Mouse (Mus musculus): Measurements from ENCODE around the gene 2510039O18Rik. TPM values are rescaled to one million over a fixed set of nuclear protein-coding genes. Genes with fewer than 3 reads are reported as not detected.
A peak's percentile ranks its signal among the peaks of the same experiment; 100 is the strongest.

2510039O18Rik gene
- polyA plus RNA-seq, 1 experiment from 2014 or later = 12.5 TPM

GRCm38 (mm10) chr4:147930946-147931345, 9.7 kb upstream of the 2510039O18Rik start:
- Histone ChIP-seq H3K4me3 (ENCODE audit: low read depth, low read length) (no peak overlapping the region), H3K4me1 (ENCODE audit: control insufficient read depth, insufficient read depth, low read length) (no peaks in the 10 kb centered on the region), H3K27ac (ENCODE audit: low read depth, low read length) (no peak overlapping the region), H3K4me2 (ENCODE audit: low read length) (no peak overlapping the region), H3K36me3 (ENCODE audit: control insufficient read depth, insufficient read depth, low read length) (no peaks in the 10 kb centered on the region), H3K27me3 (replicated peaks; ENCODE audit: control insufficient read depth, insufficient read depth, low read length) (no peaks in the 10 kb centered on the region), H3K9ac (ENCODE audit: low read length) (no peak overlapping the region), H3K9me3 (replicated peaks; ENCODE audit: control insufficient read depth, low read length) (no peaks in the 10 kb centered on the region)
- WGBS = 93% methylated on average over 14 of the region's 14 CpGs
- no peak for ATAC-seq
- DNase-seq (ENCODE audit: low spot score) = no peak

DNA sequence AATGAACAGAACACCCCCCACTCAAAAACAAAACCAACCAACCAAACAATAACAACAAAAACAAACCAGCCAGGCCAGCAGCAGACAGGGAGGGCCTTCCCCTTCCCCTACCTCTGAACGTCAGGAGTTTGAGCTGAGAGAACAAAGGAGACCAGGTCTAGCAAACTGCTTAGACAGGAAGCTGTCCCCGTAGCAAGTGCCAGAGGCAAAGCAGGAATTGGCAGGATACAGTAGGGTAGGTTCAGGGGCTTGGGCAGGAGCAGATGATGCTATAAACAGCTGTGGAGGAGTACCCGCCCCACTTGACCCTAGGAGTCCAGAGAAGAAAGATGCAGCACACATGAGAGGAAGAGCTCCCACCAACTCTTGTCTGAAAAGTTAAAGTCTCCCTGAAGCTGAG, 6.6 kb upstream of the 2510039O18Rik start:
- Histone ChIP-seq H3K4me2 (ENCODE audit: low read length) (no peak overlapping the region), H3K36me3 (ENCODE audit: control insufficient read depth, insufficient read depth, low read length) (no peaks in the 10 kb centered on the region), H3K4me1 (ENCODE audit: control insufficient read depth, insufficient read depth, low read length) (no peaks in the 10 kb centered on the region; the same call in 1 of the 2 replicates), H3K27ac (ENCODE audit: low read depth, low read length) (no peak overlapping the region), H3K27me3 (replicated peaks; ENCODE audit: control insufficient read depth, insufficient read depth, low read length) (no peaks in the 10 kb centered on the region), H3K4me3 (ENCODE audit: low read depth, low read length) (no peak overlapping the region), H3K9me3 (replicated peaks; ENCODE audit: control insufficient read depth, low read length) (no peaks in the 10 kb centered on the region), H3K9ac (ENCODE audit: low read length) (no peak overlapping the region)
- DNase-seq (ENCODE audit: low spot score) (no peak), ATAC-seq (no peak)
- WGBS = 57% methylated on average over 3 of the region's 3 CpGs

GRCm38 (mm10) chr4:147934611-147935010, 6.1 kb upstream of the 2510039O18Rik start:
- no peak overlapping the region for H3K4me2 ChIP-seq (ENCODE audit: low read length)
- no peak overlapping the region for H3K27ac ChIP-seq (ENCODE audit: low read depth, low read length)
- no peak overlapping the region for H3K9ac ChIP-seq (ENCODE audit: low read length)
- ATAC-seq = no peak
- DNase-seq (ENCODE audit: low spot score) = no peak
- no peaks in the 10 kb centered on the region for H3K27me3 ChIP-seq (replicated peaks; ENCODE audit: control insufficient read depth, insufficient read depth, low read length)
- peaks cover under 1% of the 10 kb centered on the region; the same call in 1 of the 2 replicates for H3K4me1 ChIP-seq (ENCODE audit: control insufficient read depth, insufficient read depth, low read length)
- no peak overlapping the region for H3K4me3 ChIP-seq (ENCODE audit: low read depth, low read length)
- WGBS = 82% methylated on average over 4 of the region's 4 CpGs
- no peaks in the 10 kb centered on the region for H3K36me3 ChIP-seq (ENCODE audit: control insufficient read depth, insufficient read depth, low read length)
- no peaks in the 10 kb centered on the region for H3K9me3 ChIP-seq (replicated peaks; ENCODE audit: control insufficient read depth, low read length)

DNA sequence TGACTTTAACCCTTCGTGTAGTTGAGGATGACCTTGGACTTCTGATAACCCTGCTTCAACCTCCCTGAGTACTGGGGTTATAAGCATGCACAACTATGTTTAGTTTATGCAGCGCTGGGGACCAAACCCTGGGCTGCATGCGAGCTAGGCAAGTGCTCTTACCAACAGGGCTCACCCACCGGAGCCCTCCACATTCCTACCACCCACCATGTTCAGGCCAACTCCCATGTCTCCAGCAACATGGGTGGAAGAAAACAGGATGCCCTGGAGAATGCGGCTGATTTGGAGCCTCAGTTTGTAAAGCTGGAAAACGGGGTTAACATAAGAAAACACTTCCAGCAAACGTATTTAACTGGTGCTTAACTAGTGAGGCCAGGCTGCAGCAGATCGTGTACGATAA, 4.8 kb upstream of the 2510039O18Rik start:
- Histone ChIP-seq H3K27ac (ENCODE audit: low read depth, low read length) (no peak overlapping the region), H3K9ac (ENCODE audit: low read length) (peak overlapping the region; percentile 66; the same call in 1 of the 2 replicates), H3K36me3 (ENCODE audit: control insufficient read depth, insufficient read depth, low read length) (no peaks in the 10 kb centered on the region), H3K4me1 (ENCODE audit: control insufficient read depth, insufficient read depth, low read length) (peaks cover 9% of the 10 kb centered on the region), H3K9me3 (replicated peaks; ENCODE audit: control insufficient read depth, low read length) (no peaks in the 10 kb centered on the region), H3K4me2 (ENCODE audit: low read length) (peak overlapping the region; percentile 82), H3K27me3 (replicated peaks; ENCODE audit: control insufficient read depth, insufficient read depth, low read length) (no peaks in the 10 kb centered on the region), H3K4me3 (ENCODE audit: low read depth, low read length) (peak overlapping the region; percentile 56)
- WGBS = 23% methylated on average over 9 of the region's 9 CpGs
- ATAC-seq (no peak), DNase-seq (ENCODE audit: low spot score) (no peak)

GRCm38 (mm10) chr4:147936331-147936954, 4.3 kb upstream of the 2510039O18Rik start, which contains the start of gene Plod1:
Plod1 (minus strand) TSS chr4:147936767.
- Histone ChIP-seq H3K9me3 (replicated peaks; ENCODE audit: control insufficient read depth, low read length) (no peaks in the 10 kb centered on the region), H3K36me3 (ENCODE audit: control insufficient read depth, insufficient read depth, low read length) (no peaks in the 10 kb centered on the region), H3K9ac (ENCODE audit: low read length) (peak within 1 kb of the TSS; percentile 66), H3K27ac (ENCODE audit: low read depth, low read length) (no peak within 1 kb of the TSS; the same call in 1 of the 2 replicates), H3K4me3 (ENCODE audit: low read depth, low read length) (peak within 1 kb of the TSS; percentile 56), H3K27me3 (replicated peaks; ENCODE audit: control insufficient read depth, insufficient read depth, low read length) (no peaks in the 10 kb centered on the region), H3K4me2 (ENCODE audit: low read length) (peak within 1 kb of the TSS; percentile 82), H3K4me1 (ENCODE audit: control insufficient read depth, insufficient read depth, low read length) (peaks cover 9% of the 10 kb centered on the region)
- DNase-seq (ENCODE audit: low spot score) = peak; percentile 73
- WGBS = under 1% methylated on average over 48 of the region's 51 CpGs
- peak; percentile 60 for ATAC-seq

DNA sequence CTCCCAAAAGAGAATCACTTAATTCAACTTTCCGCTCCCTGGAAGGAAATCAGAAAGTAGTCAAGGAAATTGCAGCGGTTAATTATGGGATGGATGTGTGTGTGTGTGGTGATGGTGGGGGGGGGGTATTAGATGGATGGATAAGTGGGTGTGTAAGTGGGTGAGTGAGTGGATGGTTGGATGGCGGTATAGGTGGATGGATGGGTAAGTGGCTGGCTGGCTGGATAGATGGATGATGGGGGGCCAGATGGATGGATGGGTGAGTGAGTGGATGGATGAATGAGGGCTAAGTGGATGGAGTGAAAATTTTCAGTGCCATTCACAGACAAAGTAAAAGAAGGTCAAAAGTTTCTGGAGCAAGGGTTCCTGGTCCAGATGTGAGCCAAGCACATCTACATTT, 3.7 kb upstream of the 2510039O18Rik start:
- peaks cover 15% of the 10 kb centered on the region for H3K4me1 ChIP-seq (ENCODE audit: control insufficient read depth, insufficient read depth, low read length)
- DNase-seq (ENCODE audit: low spot score) = no peak
- H3K36me3 ChIP-seq (ENCODE audit: control insufficient read depth, insufficient read depth, low read length) = no peaks in the 10 kb centered on the region
- peak overlapping the region; percentile 56 for H3K4me3 ChIP-seq (ENCODE audit: low read depth, low read length)
- H3K27ac ChIP-seq (ENCODE audit: low read depth, low read length) = no peak overlapping the region
- H3K9me3 ChIP-seq (replicated peaks; ENCODE audit: control insufficient read depth, low read length) = no peaks in the 10 kb centered on the region
- no peaks in the 10 kb centered on the region for H3K27me3 ChIP-seq (replicated peaks; ENCODE audit: control insufficient read depth, insufficient read depth, low read length)
- 39% methylated on average over 3 of the region's 3 CpGs for WGBS
- ATAC-seq = no peak
- H3K4me2 ChIP-seq (ENCODE audit: low read length) = peak overlapping the region; percentile 82
- peak overlapping the region; percentile 66 for H3K9ac ChIP-seq (ENCODE audit: low read length)

DNA sequence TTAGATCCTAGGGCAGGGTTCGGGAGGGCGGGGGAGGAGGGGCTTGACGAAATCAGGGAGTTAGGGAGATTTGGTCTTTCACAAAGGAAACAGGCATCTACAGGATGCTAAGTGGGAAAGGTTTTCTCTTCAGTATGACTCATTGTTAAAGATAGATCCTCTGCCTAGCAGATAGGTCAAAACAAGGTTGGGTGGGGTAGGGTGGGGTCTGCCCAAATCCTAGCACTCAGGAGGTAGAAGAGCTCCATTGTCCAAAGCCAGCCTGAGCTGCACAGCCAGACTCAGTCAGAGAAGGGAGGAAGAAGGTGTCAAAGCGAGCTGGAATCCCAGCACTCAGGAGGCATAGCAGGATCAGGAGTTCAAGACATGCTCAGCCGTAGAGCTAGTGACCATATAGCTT, 3.2 kb upstream of the 2510039O18Rik start:
- WGBS = 47% methylated on average over 5 of the region's 5 CpGs
- H3K4me1 ChIP-seq (ENCODE audit: control insufficient read depth, insufficient read depth, low read length) = peaks cover 19% of the 10 kb centered on the region
- H3K9me3 ChIP-seq (replicated peaks; ENCODE audit: control insufficient read depth, low read length) = no peaks in the 10 kb centered on the region
- no peak overlapping the region for H3K4me3 ChIP-seq (ENCODE audit: low read depth, low read length)
- H3K4me2 ChIP-seq (ENCODE audit: low read length) = no peak overlapping the region
- no peak overlapping the region for H3K27ac ChIP-seq (ENCODE audit: low read depth, low read length)
- DNase-seq (ENCODE audit: low spot score) (no peak), ATAC-seq (no peak)
- H3K36me3 ChIP-seq (ENCODE audit: control insufficient read depth, insufficient read depth, low read length) = no peaks in the 10 kb centered on the region
- H3K27me3 ChIP-seq (replicated peaks; ENCODE audit: control insufficient read depth, insufficient read depth, low read length) = no peaks in the 10 kb centered on the region
- no peak overlapping the region for H3K9ac ChIP-seq (ENCODE audit: low read length)

GRCm38 (mm10) chr4:147938148-147939096, 2.3 kb upstream of the 2510039O18Rik start:
- H3K4me3 ChIP-seq (ENCODE audit: low read depth, low read length) = no peak overlapping the region
- no peaks in the 10 kb centered on the region for H3K9me3 ChIP-seq (replicated peaks; ENCODE audit: control insufficient read depth, low read length)
- 77% methylated on average over 14 of the region's 14 CpGs for WGBS
- no peaks in the 10 kb centered on the region for H3K27me3 ChIP-seq (replicated peaks; ENCODE audit: control insufficient read depth, insufficient read depth, low read length)
- DNase-seq (ENCODE audit: low spot score) (no peak), ATAC-seq (no peak)
- no peak overlapping the region for H3K27ac ChIP-seq (ENCODE audit: low read depth, low read length)
- H3K4me1 ChIP-seq (ENCODE audit: control insufficient read depth, insufficient read depth, low read length) = peaks cover 25% of the 10 kb centered on the region
- no peak overlapping the region for H3K9ac ChIP-seq (ENCODE audit: low read length)
- 0 out of 2 replicates have a peak, but pooled peaks cover 4% of the 10 kb centered on the region for H3K36me3 ChIP-seq (ENCODE audit: control insufficient read depth, insufficient read depth, low read length)
- H3K4me2 ChIP-seq (ENCODE audit: low read length) = no peak overlapping the region

All from forebrain, embryonic 14.5 days (tissue).